Mouse (Mus musculus): ENCODE measurements at regions not wholly inside any gene's neighbourhood (a gene's known extent, or its start where the extent isn't known, plus 50 kb on each side); places are given as distances from the start of the nearest gene placed in this dataset.

DNA sequence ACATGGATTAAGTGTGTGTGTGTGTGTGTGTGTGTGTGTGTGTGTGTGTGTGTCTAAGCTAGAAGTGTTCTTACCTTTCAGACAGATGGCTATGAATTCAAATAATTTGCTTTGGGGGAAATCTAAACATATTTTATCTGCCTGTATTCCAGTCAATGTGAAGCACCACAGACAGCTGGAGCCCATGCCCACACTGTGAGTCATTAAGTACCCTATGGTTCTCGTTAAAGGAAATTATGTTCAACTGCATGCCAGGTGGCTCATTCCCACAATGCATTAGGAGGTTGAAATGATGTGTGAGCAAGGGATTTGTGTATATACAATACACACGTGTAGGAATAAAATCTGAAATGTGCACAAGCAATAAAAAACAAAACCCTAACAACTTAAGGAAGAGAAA lies 473.5 kb downstream of the Fat4 start:
- no peak for TF ChIP-seq POLR2A (IDR thresholded peaks at IDR 0.05; ENCODE audit: borderline replicate concordance, insufficient read depth, low read length)
- no peak for TF ChIP-seq CTCF (IDR thresholded peaks at IDR 0.05; ENCODE audit: borderline replicate concordance, insufficient read depth, low read depth, low read length)
